Mouse (Mus musculus) midbrain, embryonic 13.5 days (tissue): Measurements from ENCODE around the gene Efcab2. TPM values are rescaled to one million over a fixed set of nuclear protein-coding genes. Genes with fewer than 3 reads are reported as not detected.
A peak's percentile ranks its signal among the peaks of the same experiment; 100 is the strongest.

ENCODE experiments used
- ATAC-seq: fragments of 200-750 bp; cut with Nextera tagmentation; 2 replicates; pipeline ENCODE4 v1.8.0; 2017; ENCODE audit warnings: mild to moderate bottlenecking, moderate TSS enrichment, moderate library complexity
- H3K27ac ChIP-seq: fragments of 300-500 bp; sonication (generic); 2 replicates; pipeline ENCODE4 v1.5.1; 2015; ENCODE audit warnings: inconsistent platforms, mild to moderate bottlenecking, moderate library complexity
- H3K27me3 ChIP-seq: fragments of 300-500 bp; sonication (generic); 2 replicates; pipeline ENCODE4 v1.6.1; 2015; ENCODE audit warnings: mild to moderate bottlenecking, inconsistent platforms
- H3K36me3 ChIP-seq: fragments of 300-500 bp; sonication (generic); 2 replicates; pipeline ENCODE4 v1.6.1; 2015; ENCODE audit warnings: mild to moderate bottlenecking, inconsistent platforms
- H3K4me1 ChIP-seq: fragments of 300-500 bp; sonication (generic); replicated peaks from 2 replicates; pipeline ENCODE4 v1.6.1; 2015; ENCODE audit warnings: inconsistent platforms
- H3K4me2 ChIP-seq: fragments of 300-500 bp; sonication (generic); replicated peaks from 2 replicates; pipeline ENCODE4 v1.6.1; 2015; ENCODE audit warnings: moderate library complexity, mild to moderate bottlenecking, inconsistent platforms
- H3K4me3 ChIP-seq: fragments of 300-500 bp; sonication (generic); replicated peaks from 2 replicates; pipeline ENCODE4 v1.5.1; 2015; ENCODE audit warnings: mild to moderate bottlenecking, inconsistent platforms
- H3K9ac ChIP-seq: fragments of 300-500 bp; sonication (generic); replicated peaks from 2 replicates; pipeline ENCODE4 v1.6.1; 2015; ENCODE audit warnings: mild to moderate bottlenecking, inconsistent platforms
- H3K9me3 ChIP-seq: fragments of 300-500 bp; sonication (generic); 2 replicates; pipeline ENCODE4 v1.6.1; 2016; ENCODE audit warnings: mild to moderate bottlenecking, inconsistent platforms
- WGBS: fragments of 180-500 bp; shearing (Covaris S2); methylation state at CpG from one replicate; pipeline ENCODE4 v1.1.7; 2015; 5-methylcytosine and 5-hydroxymethylcytosine counted together
- polyA plus RNA-seq: library from polyadenylated mRNA; unstranded; fragments of >200 nt; fragmentation: Nextera tagmentation; extraction: Ambion mirVana; gene quantifications from 2 replicates; pipeline ENCODE4 v1.2.1, GENCODE M21; 2015

The Efcab2 gene
- polyA plus RNA-seq, 1 experiment from 2014 or later = 9.0 TPM

GRCm38 (mm10) chr1:178376907-178377306 is 29.0 kb upstream of the Efcab2 start:
- H3K4me3 ChIP-seq = no peak overlapping the region
- no peaks in the 10 kb centered on the region for H3K4me1 ChIP-seq
- H3K27ac ChIP-seq = no peak overlapping the region
- H3K27me3 ChIP-seq = no peaks in the 10 kb centered on the region
- ATAC-seq = no peak
- H3K4me2 ChIP-seq = no peak overlapping the region
- no peak overlapping the region for H3K9ac ChIP-seq
- H3K9me3 ChIP-seq = no peaks in the 10 kb centered on the region
- 74% methylated on average over 2 of the region's 2 CpGs for WGBS
- no peaks in the 10 kb centered on the region for H3K36me3 ChIP-seq

- no peak for ATAC-seq
- H3K9ac ChIP-seq = no peak overlapping the region
- 87% methylated on average over 3 of the region's 3 CpGs for WGBS
These were observed 27.8 kb upstream of the Efcab2 start for GRCm38 (mm10) chr1:178378115-178378514.

GRCm38 (mm10) chr1:178379224-178379623 is 26.7 kb upstream of the Efcab2 start:
- Histone ChIP-seq H3K4me2 (no peak overlapping the region), H3K9me3 (no peaks in the 10 kb centered on the region), H3K9ac (no peak overlapping the region), H3K27me3 (no peaks in the 10 kb centered on the region), H3K4me3 (no peak overlapping the region), H3K27ac (no peak overlapping the region), H3K36me3 (no peaks in the 10 kb centered on the region), H3K4me1 (no peaks in the 10 kb centered on the region)
- no peak for ATAC-seq
- WGBS = 94% methylated on average over 1 of the region's 1 CpGs

More at GRCm38 (mm10) chr1:178378115-178378514, 27.8 kb upstream of the Efcab2 start:
- no peak overlapping the region for H3K4me3 ChIP-seq
- no peaks in the 10 kb centered on the region for H3K27me3 ChIP-seq
- H3K4me1 ChIP-seq = no peaks in the 10 kb centered on the region
- no peaks in the 10 kb centered on the region for H3K9me3 ChIP-seq
- H3K36me3 ChIP-seq = no peaks in the 10 kb centered on the region
- H3K4me2 ChIP-seq = no peak overlapping the region
- H3K27ac ChIP-seq = no peak overlapping the region

GRCm38 (mm10) chr1:178382165-178382564 is 23.7 kb upstream of the Efcab2 start:
- no peak overlapping the region for H3K27ac ChIP-seq
- H3K4me1 ChIP-seq = no peaks in the 10 kb centered on the region
- no peak overlapping the region for H3K4me2 ChIP-seq
- H3K36me3 ChIP-seq = no peaks in the 10 kb centered on the region
- no peak overlapping the region for H3K4me3 ChIP-seq
- H3K9me3 ChIP-seq = no peaks in the 10 kb centered on the region
- H3K9ac ChIP-seq = no peak overlapping the region
- no peak for ATAC-seq
- H3K27me3 ChIP-seq = no peaks in the 10 kb centered on the region

GRCm38 (mm10) chr1:178388802-178389201 is 17.1 kb upstream of the Efcab2 start:
- Histone ChIP-seq H3K36me3 (no peaks in the 10 kb centered on the region), H3K27ac (no peak overlapping the region), H3K9me3 (no peaks in the 10 kb centered on the region), H3K9ac (no peak overlapping the region), H3K27me3 (no peaks in the 10 kb centered on the region), H3K4me2 (no peak overlapping the region), H3K4me3 (no peak overlapping the region), H3K4me1 (no peaks in the 10 kb centered on the region)
- no peak for ATAC-seq
- 69% methylated on average over 4 of the region's 4 CpGs for WGBS

- Histone ChIP-seq H3K4me1 (no peaks in the 10 kb centered on the region), H3K27ac (no peak overlapping the region), H3K9ac (no peak overlapping the region), H3K9me3 (no peaks in the 10 kb centered on the region), H3K4me2 (no peak overlapping the region), H3K27me3 (no peaks in the 10 kb centered on the region), H3K4me3 (no peak overlapping the region), H3K36me3 (no peaks in the 10 kb centered on the region)
- no peak for ATAC-seq
- whole genome bisulfite sequencing = 68% methylated on average over 2 of the region's 2 CpGs
These were observed 16.5 kb upstream of the Efcab2 start for GRCm38 (mm10) chr1:178389401-178389800.

GRCm38 (mm10) chr1:178392970-178393369 is 12.9 kb upstream of the Efcab2 start:
- WGBS = 75% methylated on average over 5 of the region's 5 CpGs
- H3K4me2 ChIP-seq = no peak overlapping the region
- no peaks in the 10 kb centered on the region for H3K9me3 ChIP-seq
- no peak overlapping the region for H3K4me3 ChIP-seq
- no peak overlapping the region for H3K9ac ChIP-seq
- H3K4me1 ChIP-seq = no peaks in the 10 kb centered on the region
- H3K27ac ChIP-seq = no peak overlapping the region
- ATAC-seq = no peak
- H3K27me3 ChIP-seq = no peaks in the 10 kb centered on the region
- no peaks in the 10 kb centered on the region for H3K36me3 ChIP-seq

- WGBS = 91% methylated on average over 6 of the region's 6 CpGs
- ATAC-seq = no peak
These were observed 10.8 kb upstream of the Efcab2 start for GRCm38 (mm10) chr1:178395091-178395490.

GRCm38 (mm10) chr1:178396383-178396782 is 9.5 kb upstream of the Efcab2 start:
- Histone ChIP-seq H3K4me3 (no peak overlapping the region), H3K4me1 (no peaks in the 10 kb centered on the region), H3K9me3 (no peaks in the 10 kb centered on the region), H3K4me2 (no peak overlapping the region), H3K27ac (no peak overlapping the region), H3K27me3 (no peaks in the 10 kb centered on the region), H3K36me3 (no peaks in the 10 kb centered on the region), H3K9ac (no peak overlapping the region)
- no peak for ATAC-seq
- WGBS = 76% methylated on average over 4 of the region's 4 CpGs

More at GRCm38 (mm10) chr1:178395091-178395490, 10.8 kb upstream of the Efcab2 start:
- Histone ChIP-seq H3K4me3 (no peak overlapping the region), H3K4me1 (no peaks in the 10 kb centered on the region), H3K36me3 (no peaks in the 10 kb centered on the region), H3K27me3 (no peaks in the 10 kb centered on the region), H3K4me2 (no peak overlapping the region), H3K27ac (no peak overlapping the region), H3K9me3 (no peaks in the 10 kb centered on the region), H3K9ac (no peak overlapping the region)

GRCm38 (mm10) chr1:178399879-178400278 is 6.0 kb upstream of the Efcab2 start:
- WGBS = 67% methylated on average over 6 of the region's 6 CpGs
- Histone ChIP-seq H3K9ac (no peak overlapping the region), H3K27me3 (no peaks in the 10 kb centered on the region), H3K27ac (peak overlapping the region; percentile 58; the same call in 1 of the 2 replicates), H3K9me3 (no peaks in the 10 kb centered on the region), H3K36me3 (no peaks in the 10 kb centered on the region), H3K4me3 (no peak overlapping the region), H3K4me2 (no peak overlapping the region), H3K4me1 (no peaks in the 10 kb centered on the region)
- ATAC-seq = no peak

GRCm38 (mm10) chr1:178400652-178401051 is 5.2 kb upstream of the Efcab2 start:
- H3K27me3 ChIP-seq = no peaks in the 10 kb centered on the region
- no peaks in the 10 kb centered on the region for H3K4me1 ChIP-seq
- no peak overlapping the region for H3K4me3 ChIP-seq
- no peaks in the 10 kb centered on the region for H3K36me3 ChIP-seq
- no peak for ATAC-seq
- no peaks in the 10 kb centered on the region for H3K9me3 ChIP-seq
- no peak overlapping the region for H3K9ac ChIP-seq
- WGBS = 76% methylated on average over 7 of the region's 7 CpGs
- no peak overlapping the region for H3K4me2 ChIP-seq
- no peak overlapping the region for H3K27ac ChIP-seq

GRCm38 (mm10) chr1:178401960-178402359 is 3.9 kb upstream of the Efcab2 start:
- no peaks in the 10 kb centered on the region for H3K9me3 ChIP-seq
- H3K4me3 ChIP-seq = no peak overlapping the region
- no peak overlapping the region for H3K9ac ChIP-seq
- no peaks in the 10 kb centered on the region for H3K4me1 ChIP-seq
- no peak overlapping the region for H3K27ac ChIP-seq
- no peak for ATAC-seq
- no peaks in the 10 kb centered on the region for H3K27me3 ChIP-seq
- no peak overlapping the region for H3K4me2 ChIP-seq
- H3K36me3 ChIP-seq = no peaks in the 10 kb centered on the region
- WGBS = 72% methylated on average over 6 of the region's 6 CpGs

- ATAC-seq = peak; percentile 89
- Histone ChIP-seq H3K9me3 (no peaks in the 10 kb centered on the region), H3K4me3 (peak overlapping the region; percentile 64), H3K36me3 (no peaks in the 10 kb centered on the region), H3K4me1 (no peaks in the 10 kb centered on the region), H3K27me3 (no peaks in the 10 kb centered on the region), H3K9ac (peak overlapping the region; percentile 88), H3K27ac (peak overlapping the region; percentile 100), H3K4me2 (peak overlapping the region; percentile 65)
- under 1% methylated on average over 23 of the region's 23 CpGs for WGBS
These were observed 407 bp upstream of the Efcab2 start for GRCm38 (mm10) chr1:178405445-178405911.
